Mouse (Mus musculus) NIH3T3 (cell line): ENCODE data around the gene Iqcf1.

Source experiments
- DNase-seq: peaks from one replicate; pipeline ENCODE4 v3.0.0-alpha.2; 2012; ENCODE audit warnings: low read depth

The Iqcf1 gene

DNA sequence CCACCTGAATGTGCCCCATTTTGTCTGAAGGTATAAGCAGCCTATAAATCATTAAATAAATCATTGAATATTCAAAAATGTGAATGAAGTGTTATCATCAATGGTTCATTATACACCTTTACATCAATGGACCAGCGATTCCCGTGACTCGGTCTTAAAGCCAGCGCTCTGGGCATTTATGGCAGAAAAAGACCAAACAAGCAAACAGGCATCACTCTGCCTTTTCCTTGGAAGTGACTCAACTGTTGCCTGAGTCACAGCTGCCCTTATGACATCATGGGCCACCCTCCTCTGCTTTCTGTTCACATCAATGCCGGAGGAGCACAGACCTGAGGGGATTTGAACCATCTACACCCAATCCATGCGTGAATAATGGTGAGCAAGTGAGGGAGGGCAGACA is at the start of gene Iqcf1:
TSS of gene Iqcf1 (plus strand) at position 301 of the 400 bp plus-strand sequence.
- DNase-seq, result peak; percentile 19

GRCm38 (mm10) chr9:106450661-106451060 is 49.1 kb upstream of the Iqcf1 start:
- DNase-seq, result peak; percentile 95

GRCm38 (mm10) chr9:106451298-106451697 is 48.5 kb upstream of the Iqcf1 start:
- no peak for DNase-seq

GRCm38 (mm10) chr9:106451899-106452298 is 47.9 kb upstream of the Iqcf1 start:
- DNase-seq, result no peak

- DNase-seq, result no peak
These were observed 47.4 kb upstream of the Iqcf1 start for GRCm38 (mm10) chr9:106452351-106452750.

DNA sequence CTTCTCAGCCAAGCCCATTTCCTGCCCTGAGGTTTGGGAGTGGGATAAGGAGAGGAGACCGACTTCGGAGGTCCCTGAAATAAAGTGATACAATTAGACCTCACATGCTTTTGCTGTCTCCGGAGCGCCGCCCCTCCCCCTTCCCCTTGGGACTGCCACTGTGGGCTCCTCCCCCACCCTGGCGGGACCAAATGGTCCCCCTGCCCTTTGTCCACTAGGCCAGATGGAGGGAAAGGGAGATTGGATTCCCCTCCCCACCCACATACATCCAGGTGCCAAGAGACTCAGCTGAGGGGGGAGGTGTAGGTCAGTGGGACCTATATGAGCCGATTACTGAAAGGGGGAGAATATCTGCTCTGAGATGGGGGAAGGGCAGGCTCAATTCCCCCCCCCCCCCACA is 46.9 kb upstream of the Iqcf1 start:
- DNase-seq, result peak; percentile 60

DNA sequence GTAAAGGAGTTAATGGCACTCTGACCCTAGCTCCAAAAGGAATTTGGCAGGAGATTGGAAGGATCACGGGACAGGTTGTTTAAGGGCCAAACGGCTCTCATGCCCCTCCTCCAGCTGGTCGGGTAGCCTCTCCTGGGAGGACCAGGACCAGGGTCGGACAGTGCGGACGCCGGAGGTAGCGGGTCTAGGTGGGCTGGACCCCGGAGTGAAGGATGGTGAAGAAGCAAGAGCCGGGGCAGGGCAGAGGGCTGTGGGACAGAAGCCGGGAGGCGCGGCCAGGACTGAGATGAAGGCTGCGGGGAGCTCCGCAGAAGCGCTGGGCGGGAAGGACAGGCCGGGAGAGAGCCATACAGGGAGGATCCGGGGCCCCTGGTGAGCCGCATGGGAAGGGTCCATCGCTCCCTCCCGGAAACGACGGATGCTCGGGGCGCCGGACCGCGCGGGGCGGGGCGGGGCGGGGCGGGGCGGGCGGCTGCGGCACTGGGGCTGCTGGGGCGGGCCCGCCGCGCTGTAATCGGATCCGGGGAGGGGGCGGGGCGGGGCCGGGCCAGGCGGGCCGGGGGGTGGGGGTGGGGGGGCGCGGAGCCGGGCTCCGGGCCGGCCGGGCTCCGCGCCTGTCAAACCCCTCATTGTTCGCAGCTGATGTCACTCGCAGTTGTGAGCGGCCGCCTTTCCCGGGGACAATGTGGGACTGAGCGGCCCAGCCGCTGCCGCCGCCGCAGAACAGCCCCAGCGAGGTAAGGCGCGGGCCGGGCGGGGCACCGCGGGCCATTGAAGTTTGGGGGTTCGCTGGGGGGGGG is 46.3 kb upstream of the Iqcf1 start, which contains the start of gene Pcbp4:
TSS of gene Pcbp4 (plus strand) at position 21 of the 800 bp plus-strand sequence.
- DNase-seq, result peak; percentile 88

DNA sequence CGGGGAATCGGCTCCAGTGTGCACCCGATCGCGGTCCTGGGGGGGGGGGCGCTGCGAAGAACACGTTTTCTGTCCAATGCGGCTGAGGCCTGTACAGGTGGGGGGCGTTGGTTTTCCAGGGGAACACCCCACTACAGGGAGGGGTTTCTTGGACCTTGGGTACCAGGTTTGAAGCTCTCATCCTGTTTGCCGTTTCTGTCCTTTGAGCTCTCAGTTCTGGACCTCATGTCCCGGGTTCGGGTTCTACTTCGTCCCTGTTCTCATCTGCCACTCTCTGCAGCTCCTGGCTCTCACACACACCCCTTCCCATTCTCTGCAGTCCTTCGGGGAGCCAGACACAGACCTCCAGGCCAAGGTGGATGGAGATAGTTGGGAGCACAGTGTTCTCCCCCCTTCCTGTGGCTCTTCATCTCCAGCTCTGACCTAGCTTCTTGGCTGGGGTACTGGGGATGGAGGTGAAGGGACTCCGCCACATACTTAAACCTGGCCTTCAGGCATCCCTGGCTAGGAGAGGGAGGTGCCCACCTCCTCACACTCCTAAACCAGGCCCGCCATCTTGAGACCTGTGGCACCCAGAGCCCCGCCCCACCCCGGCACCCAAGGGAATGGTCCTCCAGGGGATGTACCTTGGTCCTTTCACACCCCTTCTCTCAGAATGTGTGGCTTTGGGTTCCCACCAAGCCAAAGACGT is 45.6 kb upstream of the Iqcf1 start:
- peak; percentile 37 for DNase-seq

DNA sequence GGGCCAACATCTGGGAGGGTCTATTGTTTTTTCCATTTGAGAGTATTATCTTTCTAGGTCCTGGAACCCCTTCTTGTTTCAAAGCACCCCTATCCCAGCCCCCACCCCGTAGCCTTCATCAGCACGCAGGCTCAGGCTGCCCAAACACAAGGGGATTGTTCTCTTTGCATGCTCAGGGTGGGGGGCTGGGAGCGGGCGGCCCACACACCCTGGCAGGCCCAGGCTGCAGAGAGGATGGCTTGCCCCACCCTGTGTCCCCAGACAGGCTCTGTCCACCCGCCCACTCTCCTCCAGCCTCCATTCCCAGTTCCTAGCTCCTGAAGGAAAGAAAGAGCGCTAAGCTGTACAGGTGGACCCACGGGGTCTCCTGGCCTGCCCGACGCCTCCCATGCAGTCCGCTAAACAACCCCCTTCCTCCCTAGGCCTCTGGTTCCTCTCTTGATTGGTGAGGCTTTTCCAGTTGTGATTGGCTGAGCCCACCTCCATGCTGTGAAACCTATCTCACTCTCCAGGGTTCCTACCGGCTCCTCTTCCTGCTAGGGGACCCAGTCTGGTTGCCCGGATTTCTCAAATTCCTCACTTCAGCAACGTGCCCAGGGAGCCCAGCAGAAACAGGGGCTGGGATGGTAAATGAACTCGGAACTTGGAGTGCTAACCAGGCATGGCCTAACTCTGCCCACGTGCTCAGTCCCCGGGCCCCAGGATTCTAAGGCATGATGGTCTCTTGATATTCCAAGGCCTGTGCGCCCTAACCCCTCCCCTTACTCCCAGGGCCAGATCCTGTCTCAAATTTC is 44.7 kb upstream of the Iqcf1 start:
- peak; percentile 54 for DNase-seq

GRCm38 (mm10) chr9:106456325-106457162 is 43.2 kb upstream of the Iqcf1 start:
- no peak for DNase-seq

GRCm38 (mm10) chr9:106457163-106457559 is 42.6 kb upstream of the Iqcf1 start:
- no peak for DNase-seq

- no peak for DNase-seq
These were observed 41.8 kb upstream of the Iqcf1 start for GRCm38 (mm10) chr9:106457920-106458319.

GRCm38 (mm10) chr9:106459946-106460345 is 39.8 kb upstream of the Iqcf1 start:
- DNase-seq, result no peak

DNA sequence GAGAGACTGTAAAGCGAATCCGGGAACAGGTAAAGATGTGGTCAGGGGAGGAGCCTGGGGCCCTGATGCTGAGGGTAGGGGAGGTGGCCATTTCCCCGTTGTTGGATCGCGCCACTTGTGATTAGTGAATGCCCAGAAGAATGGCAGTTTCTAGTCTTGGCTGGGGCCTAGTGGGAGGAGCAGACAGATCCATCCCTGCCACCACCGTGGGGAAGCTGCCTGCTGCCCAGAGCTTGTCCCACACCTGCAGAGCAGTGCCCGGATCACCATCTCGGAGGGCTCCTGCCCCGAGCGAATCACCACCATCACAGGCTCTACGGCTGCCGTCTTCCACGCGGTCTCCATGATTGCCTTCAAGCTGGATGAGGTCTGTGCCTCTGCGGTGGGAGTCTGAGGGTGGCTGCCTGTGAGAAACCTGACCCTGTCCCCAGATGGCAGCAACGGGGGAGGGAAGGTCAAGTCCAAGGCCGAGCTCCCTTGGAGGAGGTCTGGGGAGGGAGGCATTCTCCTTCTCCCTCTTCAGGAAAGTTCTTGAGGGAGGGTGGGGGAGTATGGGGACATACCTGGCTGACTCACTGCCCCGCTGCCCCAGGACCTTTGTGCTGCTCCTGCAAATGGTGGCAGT is 39.3 kb upstream of the Iqcf1 start:
- DNase-seq, result no peak

GRCm38 (mm10) chr9:106461026-106461415 is 38.7 kb upstream of the Iqcf1 start:
- DNase-seq, result no peak

DNA sequence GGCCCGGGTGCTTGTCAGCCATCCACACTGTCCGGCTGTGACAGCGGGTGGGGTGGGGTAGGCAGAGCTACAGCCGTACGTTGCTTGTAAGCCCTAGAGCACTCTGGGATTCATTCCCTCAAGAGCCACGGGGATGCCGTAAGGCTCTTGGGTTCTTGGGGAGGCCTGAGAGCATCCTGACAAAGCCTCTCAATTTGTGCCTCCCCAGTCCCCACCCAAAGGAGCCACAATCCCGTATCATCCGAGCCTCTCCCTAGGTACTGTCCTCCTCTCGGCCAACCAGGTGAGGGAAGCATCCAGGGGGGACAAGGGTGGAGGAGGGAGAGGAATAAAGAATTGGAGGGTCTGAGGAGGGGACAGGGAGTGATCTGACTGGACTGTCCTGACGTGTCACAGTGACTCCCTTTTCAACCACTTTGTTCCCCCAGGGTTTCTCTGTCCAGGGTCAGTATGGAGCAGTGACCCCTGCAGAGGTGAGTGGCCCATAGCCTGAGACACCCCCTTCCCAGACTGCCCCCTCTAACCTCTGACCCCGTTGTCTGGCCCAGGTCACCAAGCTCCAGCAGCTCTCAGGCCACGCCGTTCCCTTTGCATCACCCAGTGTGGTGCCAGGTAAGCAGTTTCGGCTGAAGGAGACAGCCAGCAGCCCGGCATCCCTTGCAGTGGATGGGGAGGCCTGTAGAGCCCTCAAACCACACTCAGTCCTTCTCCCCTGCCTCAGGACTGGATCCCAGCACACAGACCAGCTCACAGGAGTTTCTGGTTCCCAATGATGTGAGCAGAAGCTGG is 37.9 kb upstream of the Iqcf1 start:
- DNase-seq, result no peak

GRCm38 (mm10) chr9:106462430-106462800 is 37.4 kb upstream of the Iqcf1 start:
- DNase-seq, result no peak

DNA sequence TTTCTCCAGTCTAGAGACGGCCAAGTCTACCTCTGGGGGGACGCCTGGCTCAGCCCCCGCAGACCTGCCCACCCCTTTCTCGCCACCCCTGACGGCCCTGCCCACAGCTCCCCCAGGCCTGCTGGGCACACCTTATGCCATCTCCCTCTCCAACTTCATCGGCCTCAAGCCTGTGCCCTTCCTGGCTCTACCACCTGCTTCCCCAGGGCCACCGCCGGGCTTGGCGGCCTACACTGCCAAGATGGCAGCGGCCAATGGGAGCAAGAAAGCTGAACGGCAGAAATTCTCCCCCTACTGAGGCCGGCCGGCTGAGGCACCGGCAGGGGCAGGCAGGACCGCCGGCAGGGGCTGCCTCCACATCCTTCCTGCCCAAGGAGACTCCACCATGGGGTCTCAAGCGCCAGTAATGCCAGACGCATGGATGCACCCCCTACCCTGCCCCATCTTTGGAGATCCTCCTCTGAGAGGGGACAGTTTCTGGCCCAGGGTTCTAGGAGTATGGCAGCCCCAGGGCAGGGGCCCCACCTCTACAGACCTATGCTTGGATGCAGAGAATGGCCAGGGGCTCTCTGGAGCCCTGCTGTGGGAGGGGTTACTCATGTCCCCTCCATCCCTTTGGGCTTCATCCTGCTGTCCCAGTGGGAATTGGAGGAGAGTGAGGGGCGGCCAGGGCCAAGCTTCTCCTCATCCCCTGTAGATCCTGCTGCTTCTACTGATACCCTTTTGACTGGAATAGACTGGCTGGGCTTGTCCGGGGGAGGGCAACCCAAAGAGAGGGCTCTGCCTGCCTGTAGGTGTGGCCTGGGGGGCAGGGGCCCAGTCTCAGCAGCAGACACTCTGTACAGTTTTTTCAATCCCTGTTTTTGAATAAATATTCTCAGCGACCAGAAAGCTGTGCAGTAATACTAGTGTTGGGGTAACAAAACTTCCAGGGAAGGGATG is 36.4 kb upstream of the Iqcf1 start:
- DNase-seq, result no peak
